Mouse (Mus musculus) bone marrow, adult 2 months (tissue): ENCODE measurements around the gene Zfp791.

Source experiments
- CTCF ChIP-seq: fragments of 200-500 bp; IDR thresholded peaks from 2 replicates; pipeline ENCODE4 v1.5.1; 2011; ENCODE audit warnings: low read length, control low read depth; ENCODE audit not compliant: control insufficient read depth, insufficient read depth
- POLR2A ChIP-seq: fragments of 200-500 bp; IDR thresholded peaks from 2 replicates; pipeline ENCODE4 v1.6.1; 2011; ENCODE audit warnings: low read depth, mild to moderate bottlenecking, control low read depth, low read length, borderline replicate concordance; ENCODE audit not compliant: control insufficient read depth

DNA sequence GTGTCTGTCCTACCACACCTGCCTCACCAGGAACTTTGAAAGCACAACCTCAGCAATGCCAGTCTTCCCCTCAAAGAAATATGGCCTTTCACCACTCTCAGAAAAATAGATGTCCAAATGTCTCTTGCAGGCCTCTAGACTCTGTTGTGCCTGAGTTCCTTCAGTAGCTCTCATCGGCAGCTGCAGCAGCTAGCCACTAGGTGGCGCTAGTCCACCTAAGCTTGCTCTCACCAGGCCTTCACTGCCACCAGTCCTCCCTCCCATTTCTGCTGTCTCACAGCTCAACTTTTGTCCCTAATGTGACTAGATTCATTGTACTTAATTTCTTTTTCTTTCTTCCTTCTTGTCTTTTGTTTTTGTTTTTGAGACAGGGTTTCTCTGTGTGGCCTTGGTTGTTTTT, 45.9 kb downstream of the Zfp791 start:
- peak; percentile 99 for TF ChIP-seq CTCF
- no peak for TF ChIP-seq POLR2A
